ENCODE assay signal across 17 mouse cellular contexts in the genomic region with DNA sequence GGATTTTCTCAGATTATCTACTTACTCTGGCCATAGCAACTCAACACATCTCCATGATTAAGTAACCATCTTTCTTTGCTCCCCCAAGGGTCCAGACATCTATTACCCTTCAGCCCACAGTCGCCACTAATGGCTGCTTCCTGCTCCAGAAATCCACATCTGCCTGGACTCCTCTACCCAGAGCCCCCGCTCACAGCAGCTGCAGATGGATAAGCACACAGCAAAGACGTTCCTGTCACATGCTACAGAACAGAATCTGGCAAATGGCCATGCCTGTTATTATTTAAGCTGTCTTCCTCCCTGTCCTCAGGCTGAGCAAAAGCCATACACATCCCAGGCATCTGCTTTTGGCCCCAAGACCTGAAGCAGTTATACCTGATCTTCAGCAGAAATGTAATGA.
DNase-seq lines count a peak whose midpoint lies in the region; ATAC-seq and TF ChIP-seq lines count a peak whose summit lies in the region.
"Had no signal": no experiment of that assay in that cellular context is flagged by ENCODE, and none has a peak within 500 bp of the region (broad histone marks: within the 10 kb centered on the region; RNA-seq: fewer than 3 reads in every experiment).

No protein-coding gene starts in this region.

- no peaks in the 10 kb centered on the region for H3K27me3 ChIP-seq in kidney, embryonic 16.5 days (ENCODE audit: insufficient read depth, low read length)
- H3K27me3 ChIP-seq in stomach, embryonic 14.5 days (ENCODE audit: control insufficient read depth, insufficient read depth, low read length): no peaks in the 10 kb centered on the region
- H3K27me3 ChIP-seq in stomach, postnatal 0 days (ENCODE audit: control insufficient read depth, insufficient read depth, low read length): no peaks in the 10 kb centered on the region
- H3K27me3 ChIP-seq: embryonic facial prominence, embryonic 15.5 days; forebrain, embryonic 15.5 days; heart, embryonic 12.5 days; liver, embryonic 13.5 days; midbrain, embryonic 13.5 days had no signal

- DNase-seq in gastrocnemius, postnatal 10 days: peak; percentile 14
- no peak for DNase-seq in gastrocnemius, postnatal 25 days
- DNase-seq in kidney, postnatal 10 days: peak; percentile 30
- no peak for DNase-seq in stomach, postnatal 0 days (ENCODE audit: low spot score)
- DNase-seq in right cerebral cortex, postnatal 25 days: no peak
- DNase-seq: B cell, adult 2 months; cerebellum, adult 11-12 months; cerebellum, postnatal 36 days; layer of hippocampus, adult 9-11 months; liver, embryonic 13.5 days had no signal

- no peak overlapping the region for H3K9ac ChIP-seq in kidney, embryonic 16.5 days (replicated peaks; ENCODE audit: low read length)
- no peak overlapping the region for H3K9ac ChIP-seq in stomach, embryonic 14.5 days (replicated peaks; ENCODE audit: low read depth, low read length)
- no peak overlapping the region for H3K9ac ChIP-seq in stomach, postnatal 0 days (ENCODE audit: low read length)
- H3K9ac ChIP-seq: embryonic facial prominence, embryonic 15.5 days; forebrain, embryonic 15.5 days; heart, embryonic 12.5 days; liver, embryonic 13.5 days; midbrain, embryonic 13.5 days had no signal

- WGBS in kidney, embryonic 16.5 days: 38% methylated on average over 3 of the region's 3 CpGs
- 34% methylated on average over 3 of the region's 3 CpGs for WGBS in stomach, embryonic 14.5 days
- 38% methylated on average over 3 of the region's 3 CpGs for WGBS in stomach, postnatal 0 days

- H3K9me3 ChIP-seq in kidney, embryonic 16.5 days (ENCODE audit: low read length): no peaks in the 10 kb centered on the region
- H3K9me3 ChIP-seq in stomach, embryonic 14.5 days (ENCODE audit: control insufficient read depth, low read depth, low read length): no peaks in the 10 kb centered on the region
- H3K9me3 ChIP-seq in stomach, postnatal 0 days (ENCODE audit: control insufficient read depth, low read length): no peaks in the 10 kb centered on the region
- H3K9me3 ChIP-seq: embryonic facial prominence, embryonic 15.5 days; forebrain, embryonic 15.5 days; heart, embryonic 12.5 days; liver, embryonic 13.5 days; midbrain, embryonic 13.5 days had no signal

- H3K4me3 ChIP-seq in kidney, embryonic 16.5 days (ENCODE audit: low read length): no peak overlapping the region
- H3K4me3 ChIP-seq in stomach, embryonic 14.5 days (ENCODE audit: low read depth, low read length): no peak overlapping the region
- no peak overlapping the region for H3K4me3 ChIP-seq in stomach, postnatal 0 days (ENCODE audit: low read depth, low read length)
- H3K4me3 ChIP-seq: embryonic facial prominence, embryonic 15.5 days; forebrain, embryonic 15.5 days; heart, embryonic 12.5 days; liver, embryonic 13.5 days; midbrain, embryonic 13.5 days had no signal

- no peak overlapping the region for H3K27ac ChIP-seq in kidney, embryonic 16.5 days (ENCODE audit: low read length)
- no peak overlapping the region for H3K27ac ChIP-seq in stomach, embryonic 14.5 days (ENCODE audit: low read length)
- H3K27ac ChIP-seq in stomach, postnatal 0 days (replicated peaks): no peak overlapping the region
- H3K27ac ChIP-seq: embryonic facial prominence, embryonic 15.5 days; forebrain, embryonic 15.5 days; liver, embryonic 13.5 days; midbrain, embryonic 13.5 days had no signal

- H3K4me2 ChIP-seq in kidney, embryonic 16.5 days (replicated peaks; ENCODE audit: low read depth, low read length): no peak overlapping the region
- no peak overlapping the region for H3K4me2 ChIP-seq in stomach, embryonic 14.5 days (replicated peaks; ENCODE audit: low read depth, low read length)
- H3K4me2 ChIP-seq in stomach, postnatal 0 days (replicated peaks; ENCODE audit: low read depth): no peak overlapping the region
- H3K4me2 ChIP-seq: embryonic facial prominence, embryonic 15.5 days; forebrain, embryonic 15.5 days; heart, embryonic 12.5 days; liver, embryonic 13.5 days; midbrain, embryonic 13.5 days had no signal

- no peak for TF ChIP-seq EP300 in stomach, postnatal 0 days (optimal IDR thresholded peaks at IDR 0.05)

- TF ChIP-seq CTCF in stomach, postnatal 0 days (IDR thresholded peaks at IDR 0.05; ENCODE audit: low read depth): no peak

- no peaks in the 10 kb centered on the region for H3K4me1 ChIP-seq in kidney, embryonic 16.5 days (ENCODE audit: insufficient read depth, low read length)
- no peaks in the 10 kb centered on the region for H3K4me1 ChIP-seq in stomach, embryonic 14.5 days (ENCODE audit: control insufficient read depth, insufficient read depth, low read length)
- no peaks in the 10 kb centered on the region for H3K4me1 ChIP-seq in stomach, postnatal 0 days (replicated peaks; ENCODE audit: control insufficient read depth, insufficient read depth)
- H3K4me1 ChIP-seq: forebrain, embryonic 15.5 days; heart, embryonic 12.5 days; liver, embryonic 13.5 days had no signal

- ATAC-seq in kidney, embryonic 16.5 days (ENCODE audit: low FRiP score, low TSS enrichment): no peak
- peak; percentile 63; the same call in 1 of the 2 replicates for ATAC-seq in stomach, embryonic 14.5 days (ENCODE audit: insufficient number of reproducible peaks, insufficient read depth, low FRiP score, low read depth)
- no peak for ATAC-seq in stomach, postnatal 0 days (ENCODE audit: low FRiP score, low TSS enrichment)
- ATAC-seq in erythroblast, adult 5-6 weeks (replicated peaks; ENCODE audit: low FRiP score, poor library complexity, severe bottlenecking): no peak
- ATAC-seq: forebrain, embryonic 15.5 days; midbrain, embryonic 13.5 days had no signal

- no peaks in the 10 kb centered on the region for H3K36me3 ChIP-seq in kidney, embryonic 16.5 days (ENCODE audit: insufficient read depth, low read length)
- H3K36me3 ChIP-seq in stomach, embryonic 14.5 days (ENCODE audit: control insufficient read depth, insufficient read depth, low read length): no peaks in the 10 kb centered on the region
- H3K36me3 ChIP-seq in stomach, postnatal 0 days (ENCODE audit: control insufficient read depth, insufficient read depth, low read length): no peaks in the 10 kb centered on the region
- H3K36me3 ChIP-seq: embryonic facial prominence, embryonic 15.5 days; forebrain, embryonic 15.5 days; heart, embryonic 12.5 days; liver, embryonic 13.5 days; midbrain, embryonic 13.5 days had no signal

Comparison
In these comparisons a context has a peak if more than half of its experiments do, and no peak if none do; other contexts are left out.
1. DNase-seq: peak in gastrocnemius, postnatal 10 days (single experiment) and kidney, postnatal 10 days (single experiment); none in gastrocnemius, postnatal 25 days (single experiment), stomach, postnatal 0 days (single experiment) and right cerebral cortex, postnatal 25 days (single experiment).